Mouse (Mus musculus): ENCODE measurements around the gene Dnmbp. TPM values are rescaled to one million over a fixed set of nuclear protein-coding genes. Genes with fewer than 3 reads are reported as not detected.
A peak's percentile ranks its signal among the peaks of the same experiment; 100 is the strongest.

Gene Dnmbp
- polyA plus RNA-seq, 1 experiment, result 8.5 TPM

GRCm38 (mm10) chr19:43965496-43966085 lies 25.6 kb upstream of the Dnmbp start:
- Histone ChIP-seq H3K79me3 (ENCODE audit: low read depth) (no peaks in the 10 kb centered on the region), H3K79me2 (ENCODE audit: control insufficient read depth, insufficient read depth) (no peaks in the 10 kb centered on the region), H3K27me3 (ENCODE audit: control insufficient read depth, insufficient read depth, insufficient read length) (peaks cover 3% of the 10 kb centered on the region), H3K36me3 (ENCODE audit: control insufficient read depth, insufficient read depth) (no peaks in the 10 kb centered on the region), H3ac (ENCODE audit: control insufficient read depth, insufficient read length, low read depth) (no peak overlapping the region), H3K4me3 (ENCODE audit: insufficient read depth, poor library complexity, severe bottlenecking) (no peak overlapping the region)
- TF ChIP-seq USF1 (IDR thresholded peaks at IDR 0.05; ENCODE audit: low read depth), result no peak
- TF ChIP-seq MYOD1 (IDR thresholded peaks at IDR 0.05; ENCODE audit: control insufficient read depth, insufficient read length, low read depth), result no peak
- no peak for TF ChIP-seq FOSL1 (IDR thresholded peaks at IDR 0.05; ENCODE audit: insufficient read depth, low read length, poor library complexity, severe bottlenecking)
- TF ChIP-seq CEBPB (IDR thresholded peaks at IDR 0.05; ENCODE audit: low read depth), result no peak
- TF ChIP-seq MAX (IDR thresholded peaks at IDR 0.05), result no peak
- TF ChIP-seq MYOG (IDR thresholded peaks at IDR 0.05; ENCODE audit: control insufficient read depth, extremely low read depth, insufficient read length), result no peak
- TF ChIP-seq CTCF (IDR thresholded peaks at IDR 0.05; ENCODE audit: control insufficient read depth, insufficient read depth, insufficient read length), result no peak

GRCm38 (mm10) chr19:43962795-43963194 lies 22.8 kb upstream of the Dnmbp start:
- TF ChIP-seq CEBPB (IDR thresholded peaks at IDR 0.05; ENCODE audit: low read depth), result no peak
- TF ChIP-seq MYOD1 (IDR thresholded peaks at IDR 0.05; ENCODE audit: control insufficient read depth, insufficient read length, low read depth), result no peak
- TF ChIP-seq FOSL1 (IDR thresholded peaks at IDR 0.05; ENCODE audit: insufficient read depth, low read length, poor library complexity, severe bottlenecking), result no peak
- no peak for TF ChIP-seq USF1 (IDR thresholded peaks at IDR 0.05; ENCODE audit: low read depth)
- no peak for TF ChIP-seq MYOG (IDR thresholded peaks at IDR 0.05; ENCODE audit: control insufficient read depth, extremely low read depth, insufficient read length)
- TF ChIP-seq MAX (IDR thresholded peaks at IDR 0.05), result no peak
- TF ChIP-seq CTCF (IDR thresholded peaks at IDR 0.05; ENCODE audit: control insufficient read depth, insufficient read depth, insufficient read length), result no peak
- no peaks in the 10 kb centered on the region for H3K36me3 ChIP-seq (ENCODE audit: control insufficient read depth, insufficient read depth)
- no peak overlapping the region for H3K4me3 ChIP-seq (ENCODE audit: insufficient read depth, poor library complexity, severe bottlenecking)
- no peaks in the 10 kb centered on the region for H3K79me2 ChIP-seq (ENCODE audit: control insufficient read depth, insufficient read depth)
- H3K79me3 ChIP-seq (ENCODE audit: low read depth), result no peaks in the 10 kb centered on the region
- peaks cover 3% of the 10 kb centered on the region for H3K27me3 ChIP-seq (ENCODE audit: control insufficient read depth, insufficient read depth, insufficient read length)
- no peak overlapping the region for H3ac ChIP-seq (ENCODE audit: control insufficient read depth, insufficient read length, low read depth)

DNA sequence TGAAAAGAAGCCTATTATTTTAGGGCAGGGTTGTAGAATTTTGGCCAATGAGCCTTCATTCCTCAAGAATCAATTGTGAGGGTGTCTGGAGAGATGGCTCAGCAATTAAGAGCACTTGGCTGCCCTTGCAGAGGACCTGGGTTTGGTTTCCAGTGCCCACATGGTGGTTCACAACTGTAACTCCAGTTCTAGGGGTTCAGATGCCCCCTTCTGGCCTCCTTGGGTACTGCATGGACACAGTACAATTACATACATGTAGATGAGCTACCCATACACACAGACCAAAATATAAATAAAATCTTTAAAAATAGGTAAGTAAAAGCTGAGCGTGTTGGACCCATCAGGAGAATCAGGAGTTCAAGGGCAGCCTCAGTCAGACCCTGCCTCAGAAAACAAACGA lies 21.2 kb upstream of the Dnmbp start:
- Histone ChIP-seq H3K36me3 (ENCODE audit: control insufficient read depth, insufficient read depth) (no peaks in the 10 kb centered on the region), H3K79me2 (ENCODE audit: control insufficient read depth, insufficient read depth) (no peaks in the 10 kb centered on the region), H3K79me3 (ENCODE audit: low read depth) (no peaks in the 10 kb centered on the region), H3K27me3 (ENCODE audit: control insufficient read depth, insufficient read depth, insufficient read length) (peaks cover 3% of the 10 kb centered on the region), H3ac (ENCODE audit: control insufficient read depth, insufficient read length, low read depth) (no peak overlapping the region), H3K4me3 (ENCODE audit: insufficient read depth, poor library complexity, severe bottlenecking) (no peak overlapping the region)
- TF ChIP-seq FOSL1 (IDR thresholded peaks at IDR 0.05; ENCODE audit: insufficient read depth, low read length, poor library complexity, severe bottlenecking), result no peak
- TF ChIP-seq MYOD1 (IDR thresholded peaks at IDR 0.05; ENCODE audit: control insufficient read depth, insufficient read length, low read depth), result no peak
- TF ChIP-seq MYOG (IDR thresholded peaks at IDR 0.05; ENCODE audit: control insufficient read depth, extremely low read depth, insufficient read length), result no peak
- TF ChIP-seq CTCF (IDR thresholded peaks at IDR 0.05; ENCODE audit: control insufficient read depth, insufficient read depth, insufficient read length), result no peak
- TF ChIP-seq USF1 (IDR thresholded peaks at IDR 0.05; ENCODE audit: low read depth), result no peak
- TF ChIP-seq CEBPB (IDR thresholded peaks at IDR 0.05; ENCODE audit: low read depth), result no peak
- TF ChIP-seq MAX (IDR thresholded peaks at IDR 0.05), result no peak

DNA sequence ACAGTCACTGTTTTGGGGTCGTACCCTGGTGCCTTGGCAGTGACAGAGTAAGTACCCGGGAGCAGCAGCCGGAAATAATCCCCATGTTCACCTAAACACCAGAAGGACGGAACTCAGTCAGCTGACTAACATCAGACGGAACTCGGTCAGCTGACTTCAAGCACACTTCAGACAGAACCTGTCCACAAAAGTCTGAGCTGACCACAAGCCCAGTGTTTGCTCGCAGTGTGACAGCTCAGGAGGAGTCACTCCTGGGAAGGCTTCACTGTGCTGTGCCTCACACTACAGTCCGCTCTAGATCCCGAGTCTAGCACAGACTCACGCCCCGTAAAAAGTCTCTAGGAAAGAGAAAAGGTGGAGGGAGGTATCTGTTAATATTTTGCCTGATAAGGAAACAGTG lies 20.0 kb upstream of the Dnmbp start:
- Histone ChIP-seq H3K36me3 (ENCODE audit: control insufficient read depth, insufficient read depth) (no peaks in the 10 kb centered on the region), H3K4me3 (ENCODE audit: insufficient read depth, poor library complexity, severe bottlenecking) (no peak overlapping the region), H3ac (ENCODE audit: control insufficient read depth, insufficient read length, low read depth) (no peak overlapping the region), H3K27me3 (ENCODE audit: control insufficient read depth, insufficient read depth, insufficient read length) (peaks cover under 1% of the 10 kb centered on the region), H3K79me3 (ENCODE audit: low read depth) (no peaks in the 10 kb centered on the region), H3K79me2 (ENCODE audit: control insufficient read depth, insufficient read depth) (no peaks in the 10 kb centered on the region)
- TF ChIP-seq MYOG (IDR thresholded peaks at IDR 0.05; ENCODE audit: control insufficient read depth, extremely low read depth, insufficient read length) (no peak), MAX (IDR thresholded peaks at IDR 0.05) (no peak)

GRCm38 (mm10) chr19:43959162-43959561 lies 19.2 kb upstream of the Dnmbp start:
- H3K36me3 ChIP-seq (ENCODE audit: control insufficient read depth, insufficient read depth), result no peaks in the 10 kb centered on the region
- H3ac ChIP-seq (ENCODE audit: control insufficient read depth, insufficient read length, low read depth), result no peak overlapping the region
- no peak overlapping the region for H3K4me3 ChIP-seq (ENCODE audit: insufficient read depth, poor library complexity, severe bottlenecking)
- no peaks in the 10 kb centered on the region for H3K79me3 ChIP-seq (ENCODE audit: low read depth)
- H3K79me2 ChIP-seq (ENCODE audit: control insufficient read depth, insufficient read depth), result no peaks in the 10 kb centered on the region
- TF ChIP-seq CTCF (IDR thresholded peaks at IDR 0.05; ENCODE audit: control insufficient read depth, insufficient read depth, insufficient read length) (peak; percentile 79), MYOD1 (IDR thresholded peaks at IDR 0.05; ENCODE audit: control insufficient read depth, insufficient read length, low read depth) (no peak)
- H3K27me3 ChIP-seq (ENCODE audit: control insufficient read depth, insufficient read depth, insufficient read length), result peaks cover 3% of the 10 kb centered on the region

DNA sequence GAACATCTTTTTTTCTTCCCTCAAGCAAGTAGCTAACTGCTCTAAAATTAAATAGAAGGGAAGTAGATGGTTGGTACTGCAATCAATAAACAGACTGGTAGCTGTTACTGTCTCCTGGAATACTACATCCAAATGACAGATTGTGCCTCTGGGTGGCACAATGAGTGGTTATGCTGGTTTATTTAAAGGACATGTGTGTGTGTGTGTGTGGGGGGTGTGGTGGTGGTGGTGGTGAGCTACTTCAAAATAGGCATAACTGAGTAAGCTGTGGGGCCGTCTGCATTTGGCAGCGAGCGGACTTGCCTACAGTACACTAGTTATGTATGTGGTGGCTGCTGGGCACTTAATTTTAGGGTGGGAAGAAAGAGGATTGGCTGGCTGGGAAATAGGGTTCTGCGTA lies 17.9 kb upstream of the Dnmbp start:
- no peaks in the 10 kb centered on the region for H3K36me3 ChIP-seq (ENCODE audit: control insufficient read depth, insufficient read depth)
- H3K79me3 ChIP-seq (ENCODE audit: low read depth), result no peaks in the 10 kb centered on the region
- TF ChIP-seq FOSL1 (IDR thresholded peaks at IDR 0.05; ENCODE audit: insufficient read depth, low read length, poor library complexity, severe bottlenecking), result no peak
- TF ChIP-seq MYOG (IDR thresholded peaks at IDR 0.05; ENCODE audit: control insufficient read depth, extremely low read depth, insufficient read length), result no peak
- no peak for TF ChIP-seq CTCF (IDR thresholded peaks at IDR 0.05; ENCODE audit: control insufficient read depth, insufficient read depth, insufficient read length)
- TF ChIP-seq CEBPB (IDR thresholded peaks at IDR 0.05; ENCODE audit: low read depth), result no peak
- no peak for TF ChIP-seq MAX (IDR thresholded peaks at IDR 0.05)
- TF ChIP-seq USF1 (IDR thresholded peaks at IDR 0.05; ENCODE audit: low read depth), result no peak
- no peak for TF ChIP-seq MYOD1 (IDR thresholded peaks at IDR 0.05; ENCODE audit: control insufficient read depth, insufficient read length, low read depth)
- H3K27me3 ChIP-seq (ENCODE audit: control insufficient read depth, insufficient read depth, insufficient read length), result peaks cover 3% of the 10 kb centered on the region
- no peak overlapping the region for H3ac ChIP-seq (ENCODE audit: control insufficient read depth, insufficient read length, low read depth)
- no peak overlapping the region for H3K4me3 ChIP-seq (ENCODE audit: insufficient read depth, poor library complexity, severe bottlenecking)
- no peaks in the 10 kb centered on the region for H3K79me2 ChIP-seq (ENCODE audit: control insufficient read depth, insufficient read depth)
